Mouse (Mus musculus) lung, postnatal 0 days (tissue): ENCODE measurements around the gene Nrxn3. TPM values are rescaled to one million over a fixed set of nuclear protein-coding genes. Genes with fewer than 3 reads are reported as not detected.

Source experiments
- ATAC-seq: fragments of 200-750 bp; cut with Nextera tagmentation; 2 replicates; pipeline ENCODE4 v1.8.0; 2017; ENCODE audit warnings: moderate library complexity
- DNase-seq: peaks from one replicate; pipeline ENCODE4 v3.0.0-alpha.2; 2016; ENCODE audit warnings: low spot score
- H3K27ac ChIP-seq: fragments of 300-500 bp; sonication (generic); 2 replicates; pipeline ENCODE4 v1.5.1; 2014; ENCODE audit warnings: antibody characterized with exemption, mild to moderate bottlenecking, low read length, mixed read lengths
- H3K27me3 ChIP-seq: fragments of 300-500 bp; sonication (generic); replicated peaks from 2 replicates; pipeline ENCODE4 v1.6.1; 2014; ENCODE audit warnings: low read length, mixed read lengths; ENCODE audit not compliant: insufficient read depth
- H3K36me3 ChIP-seq: fragments of 300-500 bp; sonication (generic); 2 replicates; pipeline ENCODE4 v1.6.1; 2014; ENCODE audit warnings: low read length, mixed read lengths; ENCODE audit not compliant: insufficient read depth
- H3K4me1 ChIP-seq: fragments of 300-500 bp; sonication (generic); 2 replicates; pipeline ENCODE4 v1.6.1; 2014; ENCODE audit warnings: antibody characterized with exemption, low read depth, low read length, mixed read lengths; ENCODE audit not compliant: insufficient read depth
- H3K4me2 ChIP-seq: fragments of 300-500 bp; sonication (generic); replicated peaks from 2 replicates; pipeline ENCODE4 v1.6.1; 2014; ENCODE audit warnings: low read depth, mild to moderate bottlenecking, low read length, moderate library complexity, mixed read lengths
- H3K4me3 ChIP-seq: fragments of 300-500 bp; sonication (generic); 2 replicates; pipeline ENCODE4 v1.5.1; 2014; ENCODE audit warnings: low read depth, low read length
- H3K9ac ChIP-seq: fragments of 300-500 bp; sonication (generic); replicated peaks from 2 replicates; pipeline ENCODE4 v1.6.1; 2014; ENCODE audit warnings: low read depth, mild to moderate bottlenecking
- H3K9me3 ChIP-seq: fragments of 300-500 bp; sonication (generic); 2 replicates; pipeline ENCODE4 v1.6.1; 2016; ENCODE audit warnings: low read length, mixed read lengths
- CTCF ChIP-seq: IDR thresholded peaks from 2 replicates; pipeline ENCODE4 v1.5.1; 2016; ENCODE audit warnings: antibody characterized with exemption, mild to moderate bottlenecking
- EP300 ChIP-seq: IDR thresholded peaks from 2 replicates; pipeline ENCODE4 v1.6.1; 2016; ENCODE audit warnings: antibody characterized with exemption, mild to moderate bottlenecking, control low read depth
- WGBS: fragments of 180-500 bp; shearing (Covaris S2); extraction: QIAGEN DNeasy Blood & Tissue Kit; methylation state at CpG from one replicate; pipeline ENCODE4 v1.1.7; 2014; 5-methylcytosine and 5-hydroxymethylcytosine counted together
- polyA plus RNA-seq: library from polyadenylated mRNA; unstranded; fragments of >200 nt; fragmentation: Nextera tagmentation; extraction: Ambion mirVana; gene quantifications from 2 replicates; pipeline ENCODE4 v1.2.1, GENCODE M21; 2015

The Nrxn3 gene
- polyA plus RNA-seq, 1 experiment from 2014 or later: 2.1 TPM

GRCm38 (mm10) chr12:89724048-89724447, 1001.4 kb downstream of the Nrxn3 start:
- TF ChIP-seq EP300 (no peak), CTCF (no peak)
- Histone ChIP-seq H3K4me2 (no peak overlapping the region), H3K27ac (no peak overlapping the region), H3K27me3 (no peaks in the 10 kb centered on the region), H3K36me3 (no peaks in the 10 kb centered on the region), H3K4me3 (no peak overlapping the region), H3K9ac (no peak overlapping the region), H3K4me1 (no peaks in the 10 kb centered on the region), H3K9me3 (no peaks in the 10 kb centered on the region)
- WGBS: 52% methylated on average over 3 of the region's 3 CpGs
- ATAC-seq (no peak), DNase-seq (no peak)

- no peaks in the 10 kb centered on the region for H3K4me1 ChIP-seq
- DNase-seq: no peak
- ATAC-seq: no peak
- TF ChIP-seq CTCF (no peak), EP300 (no peak)
- H3K36me3 ChIP-seq: no peaks in the 10 kb centered on the region
- no peak overlapping the region for H3K4me3 ChIP-seq
- 52% methylated on average over 1 of the region's 1 CpGs for WGBS
- no peak overlapping the region for H3K9ac ChIP-seq
- no peaks in the 10 kb centered on the region for H3K27me3 ChIP-seq
- H3K9me3 ChIP-seq: no peaks in the 10 kb centered on the region
- H3K27ac ChIP-seq: no peak overlapping the region
- no peak overlapping the region for H3K4me2 ChIP-seq
Observed at GRCm38 (mm10) chr12:89742326-89742725, 1019.6 kb downstream of the Nrxn3 start.

- no peaks in the 10 kb centered on the region for H3K4me1 ChIP-seq
- H3K27ac ChIP-seq: no peak overlapping the region
- H3K9ac ChIP-seq: no peak overlapping the region
- TF ChIP-seq CTCF: no peak
- WGBS: 68% methylated on average over 2 of the region's 2 CpGs
- DNase-seq: no peak
- ATAC-seq: no peak
- H3K4me2 ChIP-seq: no peak overlapping the region
- no peaks in the 10 kb centered on the region for H3K9me3 ChIP-seq
- no peaks in the 10 kb centered on the region for H3K27me3 ChIP-seq
- H3K4me3 ChIP-seq: no peak overlapping the region
- H3K36me3 ChIP-seq: no peaks in the 10 kb centered on the region
Observed at GRCm38 (mm10) chr12:89742796-89743195, 1020.1 kb downstream of the Nrxn3 start.

- no peak for TF ChIP-seq EP300
- no peak for TF ChIP-seq CTCF
- no peak overlapping the region for H3K4me3 ChIP-seq
- DNase-seq: no peak
- H3K27me3 ChIP-seq: no peaks in the 10 kb centered on the region
- H3K27ac ChIP-seq: no peak overlapping the region
- H3K4me1 ChIP-seq: no peaks in the 10 kb centered on the region
- WGBS: 29% methylated on average over 10 of the region's 10 CpGs
- ATAC-seq: no peak
- H3K9ac ChIP-seq: no peak overlapping the region
- H3K36me3 ChIP-seq: no peaks in the 10 kb centered on the region
- no peak overlapping the region for H3K4me2 ChIP-seq
- no peaks in the 10 kb centered on the region for H3K9me3 ChIP-seq
Observed at GRCm38 (mm10) chr12:89764191-89765082, 1041.8 kb downstream of the Nrxn3 start.

GRCm38 (mm10) chr12:89765179-89765578, 1042.5 kb downstream of the Nrxn3 start:
- 71% methylated on average over 2 of the region's 2 CpGs for WGBS
- H3K27ac ChIP-seq: no peak overlapping the region
- ATAC-seq: no peak
- H3K9me3 ChIP-seq: no peaks in the 10 kb centered on the region
- H3K27me3 ChIP-seq: no peaks in the 10 kb centered on the region
- TF ChIP-seq EP300 (no peak), CTCF (no peak)
- H3K4me1 ChIP-seq: no peaks in the 10 kb centered on the region
- H3K9ac ChIP-seq: no peak overlapping the region
- H3K4me2 ChIP-seq: no peak overlapping the region
- no peak overlapping the region for H3K4me3 ChIP-seq
- no peak for DNase-seq
- no peaks in the 10 kb centered on the region for H3K36me3 ChIP-seq

GRCm38 (mm10) chr12:89788794-89789193, 1066.1 kb downstream of the Nrxn3 start:
- DNase-seq (no peak), ATAC-seq (no peak)
- no peaks in the 10 kb centered on the region for H3K27me3 ChIP-seq
- WGBS: 62% methylated on average over 3 of the region's 3 CpGs
- H3K27ac ChIP-seq: no peak overlapping the region
- no peaks in the 10 kb centered on the region for H3K36me3 ChIP-seq
- no peaks in the 10 kb centered on the region for H3K4me1 ChIP-seq
- H3K4me3 ChIP-seq: no peak overlapping the region
- H3K4me2 ChIP-seq: no peak overlapping the region
- TF ChIP-seq CTCF (no peak), EP300 (no peak)
- H3K9ac ChIP-seq: no peak overlapping the region
- no peaks in the 10 kb centered on the region for H3K9me3 ChIP-seq
